Mouse (Mus musculus): ENCODE results near the gene Hpgd.

The Hpgd gene

DNA sequence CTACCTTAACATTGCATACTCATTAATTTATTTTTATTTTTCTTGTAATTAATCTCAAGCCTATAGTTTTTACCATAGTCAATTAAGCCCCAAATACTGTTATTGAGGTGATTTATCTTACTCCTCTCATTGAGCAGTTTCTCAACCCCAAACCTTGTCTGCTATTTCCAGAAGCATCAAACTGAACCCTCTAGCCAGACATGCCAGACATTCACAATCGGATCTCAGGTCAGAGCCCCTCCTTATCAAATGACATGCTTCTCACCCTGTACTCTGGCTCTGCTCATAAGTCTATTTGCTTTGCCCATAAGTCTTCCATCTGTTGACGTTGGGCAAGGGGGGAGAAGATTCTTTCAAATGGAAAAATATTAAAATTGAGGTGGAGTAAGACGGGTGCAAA lies 33.3 kb downstream of the Hpgd start:
- no peak for DNase-seq

DNA sequence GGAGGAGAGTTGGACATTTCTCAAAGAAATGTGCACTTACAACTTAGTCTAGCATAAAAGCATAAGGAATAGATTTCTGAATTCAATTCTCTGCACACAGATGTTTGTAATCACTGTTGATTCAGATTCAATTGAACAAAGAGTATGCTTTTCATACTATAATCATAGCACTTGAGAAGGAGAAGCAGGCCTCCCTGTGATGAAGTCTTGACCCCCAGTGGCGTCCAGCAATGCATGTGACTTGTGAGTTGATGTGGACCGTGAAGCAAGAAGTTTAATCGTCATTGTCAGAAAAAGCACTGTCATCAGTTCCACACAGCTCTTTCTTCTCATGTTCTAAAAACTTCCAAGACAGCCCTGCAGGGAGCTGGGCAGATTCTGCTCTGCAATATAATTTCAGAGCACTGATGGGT lies 33.8 kb downstream of the Hpgd start:
- no peak for DNase-seq

DNA sequence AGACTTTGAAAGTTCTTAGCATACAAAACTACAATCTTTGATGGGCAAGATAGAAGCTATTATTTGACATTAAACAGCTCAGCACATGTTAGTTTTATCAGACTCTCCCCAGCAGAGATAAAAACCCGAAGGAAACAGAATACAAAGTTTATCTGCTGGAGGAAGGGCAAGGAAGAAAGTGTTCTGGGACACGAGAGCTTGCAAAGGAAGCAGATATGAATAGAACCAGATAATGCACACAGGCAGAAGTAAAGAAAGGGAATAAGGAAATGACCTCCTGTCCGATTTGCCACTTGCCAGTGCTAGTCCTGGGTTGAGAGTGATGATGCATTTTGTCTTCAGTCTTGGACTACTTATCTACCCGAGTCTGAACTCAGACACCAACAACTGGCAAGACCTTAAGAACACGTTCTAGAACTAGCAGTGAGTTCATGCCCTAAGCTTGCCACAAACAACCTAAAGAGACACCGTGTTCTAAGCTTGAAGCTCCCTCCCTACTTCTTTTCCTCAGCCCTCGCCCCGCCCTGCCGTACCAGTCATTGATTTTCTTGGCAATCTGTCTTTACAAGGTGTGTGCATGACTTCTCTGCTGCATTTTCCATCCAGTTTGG lies 41.1 kb downstream of the Hpgd start:
- DNase-seq: no peak

GRCm38 (mm10) chr8:56336771-56337170 lies 42.4 kb downstream of the Hpgd start:
- no peak for DNase-seq

GRCm38 (mm10) chr8:56343505-56343904 lies 49.1 kb downstream of the Hpgd start:
- DNase-seq: no peak

DNA sequence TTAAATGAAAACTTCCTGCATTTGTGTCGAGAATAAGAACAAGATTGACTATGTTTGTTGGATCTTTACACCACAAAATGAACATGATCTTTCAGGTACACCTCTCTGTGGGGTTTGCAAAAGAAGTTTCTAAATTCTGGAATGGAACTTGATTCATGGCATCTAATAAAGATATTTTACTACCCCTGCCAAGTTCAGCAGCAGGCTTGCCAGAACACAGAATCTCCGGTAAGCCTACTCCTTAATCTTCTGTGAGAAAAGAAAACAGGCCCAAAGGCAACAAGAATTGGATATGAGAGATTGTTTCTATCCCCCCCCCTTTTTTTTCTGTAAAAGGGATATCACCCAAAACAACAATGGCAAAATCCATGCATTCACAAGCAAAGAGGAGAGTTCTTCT lies 49.6 kb downstream of the Hpgd start:
- no peak for DNase-seq

DNA sequence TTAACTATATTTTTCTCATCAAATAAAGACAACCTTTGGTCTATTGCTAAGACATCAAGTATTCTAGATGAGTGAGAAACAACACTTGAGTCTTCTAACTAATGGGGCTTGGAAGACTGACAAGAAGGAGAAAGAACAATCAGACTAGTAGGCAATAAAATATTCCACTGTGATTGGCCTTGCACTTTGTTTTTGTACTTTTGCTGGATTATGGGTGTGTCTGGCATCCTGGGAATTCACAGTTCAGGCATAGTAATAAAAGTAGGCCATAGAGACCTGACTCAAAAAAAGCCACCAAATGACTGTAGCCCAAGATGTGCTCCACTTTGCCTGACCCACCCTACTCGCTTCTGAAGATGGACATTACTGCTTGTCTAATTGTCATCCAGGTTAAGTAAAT lies 50.0 kb downstream of the Hpgd start:
- no peak for DNase-seq

DNA sequence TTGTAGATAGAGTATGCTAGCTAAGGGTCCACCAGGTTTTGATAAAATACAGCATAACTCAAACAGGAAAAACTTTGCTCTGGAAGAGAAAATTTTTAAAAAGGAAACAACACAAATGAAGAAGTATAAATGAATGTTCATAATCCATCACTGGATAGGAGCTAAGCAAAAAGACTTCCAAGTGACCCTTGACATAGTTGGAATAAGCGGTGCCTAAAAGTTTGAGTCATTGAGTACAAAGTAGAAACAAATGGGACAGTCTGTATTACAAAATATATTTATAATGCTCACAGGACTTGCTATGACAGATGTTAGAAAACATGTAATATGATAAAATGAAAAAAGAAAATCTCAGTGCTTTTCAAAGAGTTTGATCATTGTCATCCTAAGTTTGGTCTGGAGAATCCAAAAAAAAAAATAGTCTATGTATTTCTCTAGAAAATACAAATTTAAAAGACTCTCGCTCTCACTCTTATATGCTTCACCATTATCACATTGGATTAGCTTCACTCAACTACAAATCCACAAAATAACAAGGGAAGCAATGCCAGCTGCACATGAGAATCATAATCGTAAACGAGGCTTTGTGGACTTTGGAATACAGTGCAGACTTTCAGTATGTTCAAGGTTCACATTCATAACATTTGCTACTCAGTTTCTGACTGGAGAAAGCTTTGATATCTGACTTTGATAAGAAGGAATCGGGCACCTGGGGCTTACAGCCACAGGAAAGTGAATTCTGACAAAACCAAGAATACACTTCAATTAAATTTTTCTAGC lies 51.4 kb downstream of the Hpgd start:
- no peak for DNase-seq

DNA sequence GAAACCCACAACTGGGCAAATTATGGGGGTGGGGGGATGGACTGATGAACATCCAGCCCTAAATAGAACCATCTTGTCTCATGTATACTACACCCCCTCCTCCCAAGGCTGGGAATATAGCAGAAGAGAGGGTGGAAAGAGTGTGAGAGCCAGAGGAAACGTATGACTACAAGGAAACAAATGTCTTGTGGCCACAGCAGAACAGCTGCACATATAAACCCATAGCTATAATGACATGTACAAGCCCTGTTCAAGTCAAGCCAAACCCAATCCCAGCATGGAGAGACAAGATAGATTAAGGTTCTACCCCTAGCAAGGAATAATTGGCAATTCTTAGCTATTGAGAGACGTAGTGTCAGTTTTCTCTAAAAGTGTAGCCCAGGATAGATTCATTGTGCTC lies 68.8 kb downstream of the Hpgd start:
- no peak for DNase-seq
